Comparison of ENCODE assay signal across 17 mouse cellular contexts in the genomic region with DNA sequence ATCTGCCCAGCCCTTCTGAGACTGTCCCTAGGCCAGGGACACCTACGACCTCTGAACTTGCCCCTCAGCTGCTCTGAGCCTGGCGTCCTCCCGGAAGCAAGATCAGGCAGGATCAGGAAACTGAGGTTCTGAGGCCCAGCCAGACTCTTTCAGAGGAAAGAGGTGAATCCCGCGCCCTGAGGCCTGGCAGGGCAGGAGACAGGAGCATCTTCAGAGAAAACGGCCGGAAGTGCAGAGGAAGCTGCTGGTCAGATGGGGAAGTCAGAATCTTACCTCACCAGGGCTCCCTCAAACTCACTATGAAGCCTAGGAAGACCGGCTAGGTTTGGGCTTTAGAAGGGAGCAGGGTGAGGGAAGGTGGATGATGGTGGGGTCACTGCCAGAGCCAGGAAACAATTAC. TPM values are rescaled to one million over a fixed set of nuclear protein-coding genes. Genes with fewer than 3 reads are reported as not detected.
A peak's percentile ranks its signal among the peaks of the same experiment; 100 is the strongest.
DNase-seq lines count a peak whose midpoint lies in the region; ATAC-seq and TF ChIP-seq lines count a peak whose summit lies in the region.
"Had no signal": no experiment of that assay in that cellular context is flagged by ENCODE, and none has a peak within 500 bp of the region (broad histone marks: within the 10 kb centered on the region; RNA-seq: fewer than 3 reads in every experiment).

No protein-coding gene starts in this region.

- H3K9me3 ChIP-seq in heart, embryonic 13.5 days = no peaks in the 10 kb centered on the region
- H3K9me3 ChIP-seq in E14TG2a.4 (ENCODE audit: low read length) = no peaks in the 10 kb centered on the region
- H3K9me3 ChIP-seq: hindbrain, embryonic 15.5 days had no signal

- no peak for TF ChIP-seq POLR2A in bone marrow, adult 2 months (IDR thresholded peaks at IDR 0.05; ENCODE audit: borderline replicate concordance, control insufficient read depth, low read depth, low read length)

- DNase-seq in heart, adult 8-10 months (ENCODE audit: low spot score) = no peak
- DNase-seq in layer of hippocampus, adult 11-12 months (ENCODE audit: low spot score) = no peak
- DNase-seq in left cerebral cortex, adult 11 months (ENCODE audit: low spot score) = no peak
- DNase-seq: cerebellum, adult 8-10 months; forebrain, postnatal 0 days; heart, adult 18-20 months; heart, postnatal 14 days; kidney, postnatal 36 days; right cerebral cortex, postnatal 4 days; thymus, postnatal 14 days had no signal

- H3K4me2 ChIP-seq in heart, embryonic 13.5 days = no peak overlapping the region
- H3K4me2 ChIP-seq: hindbrain, embryonic 15.5 days had no signal

- H3K9ac ChIP-seq in heart, embryonic 13.5 days = peak overlapping the region; percentile 54; the same call in 1 of the 2 replicates
- H3K9ac ChIP-seq: forebrain, postnatal 0 days; hindbrain, embryonic 15.5 days; liver, embryonic 14.5 days had no signal

- 0 out of 2 replicates have a peak overlapping the region, but pooled peaks have one; percentile 37 for H3K27ac ChIP-seq in heart, embryonic 13.5 days (replicated peaks)
- peak overlapping the region; percentile 90 for H3K27ac ChIP-seq in bone marrow, adult 2 months (ENCODE audit: control insufficient read depth, insufficient read depth, low read depth, low read length, poor library complexity)
- H3K27ac ChIP-seq: hindbrain, embryonic 15.5 days; liver, embryonic 14.5 days had no signal

- H3K36me3 ChIP-seq in heart, embryonic 13.5 days = no peaks in the 10 kb centered on the region
- no peaks in the 10 kb centered on the region for H3K36me3 ChIP-seq in E14TG2a.4 (ENCODE audit: insufficient read depth, low read length)
- H3K36me3 ChIP-seq: hindbrain, embryonic 15.5 days had no signal

- WGBS in heart, embryonic 13.5 days = 55% methylated on average over 8 of the region's 8 CpGs
- 5% methylated on average over 8 of the region's 8 CpGs for WGBS in bone marrow, adult 2 months

- peaks cover 77% of the 10 kb centered on the region for H3K4me1 ChIP-seq in heart, embryonic 13.5 days
- H3K4me1 ChIP-seq in E14TG2a.4 (replicated peaks; ENCODE audit: low read depth, low read length) = peaks cover 96% of the 10 kb centered on the region
- peaks cover 9% of the 10 kb centered on the region for H3K4me1 ChIP-seq in bone marrow, adult 2 months (ENCODE audit: control insufficient read depth, insufficient read depth, low read length)

- TF ChIP-seq CTCF in E14TG2a.4 (conservative IDR thresholded peaks at IDR 0.05; ENCODE audit: low read length) = no peak
- TF ChIP-seq CTCF in bone marrow, adult 2 months (IDR thresholded peaks at IDR 0.05; ENCODE audit: control insufficient read depth, insufficient read depth, low read length) = no peak

- H3K27me3 ChIP-seq in heart, embryonic 13.5 days (replicated peaks) = no peaks in the 10 kb centered on the region
- no peaks in the 10 kb centered on the region for H3K27me3 ChIP-seq in E14TG2a.4 (ENCODE audit: insufficient read depth, low read length)
- H3K27me3 ChIP-seq: hindbrain, embryonic 15.5 days had no signal

- H3K4me3 ChIP-seq in heart, embryonic 13.5 days = no peak overlapping the region
- 0 out of 2 replicates have a peak overlapping the region, but pooled peaks have one; percentile 21 for H3K4me3 ChIP-seq in E14TG2a.4 (replicated peaks; ENCODE audit: low read length)
- peak overlapping the region; percentile 26 for H3K4me3 ChIP-seq in bone marrow, adult 2 months (replicated peaks; ENCODE audit: control insufficient read depth, low read depth, low read length)
- H3K4me3 ChIP-seq: hindbrain, embryonic 15.5 days had no signal

- ATAC-seq in heart, embryonic 13.5 days (ENCODE audit: extremely low read depth, insufficient number of reproducible peaks, low FRiP score, low TSS enrichment) = no peak
- ATAC-seq in megakaryocyte progenitor cell, adult 5-6 weeks (replicated peaks; ENCODE audit: poor library complexity) = peak; percentile 35; the same call in 1 of the 2 replicates
- ATAC-seq: forebrain, postnatal 0 days; intestine, embryonic 16.5 days had no signal

RNA-seq across cellular contexts. Expression of gene Gadd45b, which starts 13.0 kb away (rescaled TPM):
- 29.2 and 33.9 TPM in 2 replicates for polyA plus RNA-seq in heart, embryonic 13.5 days (2015; fragmentation: Nextera tagmentation; extraction: Ambion mirVana)
- 10 to 100 TPM in 2 of 4 experiments, 1 to 10 TPM in 2; 5.0 to 18.1 (median 12.0) TPM for total RNA-seq in heart, adult 8-10 months (2022)
- 6.3 and 17.9 TPM in 2 replicates for polyA plus RNA-seq in bone marrow, adult 2 months (2011; ENCODE audit: insufficient read depth, insufficient read length, low replicate concordance, missing spikeins)
- total RNA-seq in megakaryocyte progenitor cell, adult 5-6 weeks (2015) = 18.7 and 20.7 TPM in 2 replicates
- total RNA-seq in megakaryocyte progenitor cell, adult 5-6 weeks (2017) = 17.6 and 17.9 TPM in 2 replicates

RNA-seq across cellular contexts. Expression of gene Lmnb2, which starts 24.9 kb away (rescaled TPM):
- 24.8 and 26.7 TPM in 2 replicates for polyA plus RNA-seq in heart, embryonic 13.5 days (2015; fragmentation: Nextera tagmentation; extraction: Ambion mirVana)
- total RNA-seq in heart, adult 8-10 months (2022) = 1 to 10 TPM; 3.5 to 6.3 (median 4.8) TPM
- polyA plus RNA-seq in bone marrow, adult 2 months (2011; ENCODE audit: insufficient read depth, insufficient read length, low replicate concordance, missing spikeins) = 10.7 and 29.8 TPM in 2 replicates
- 11.7 and 13.9 TPM in 2 replicates for total RNA-seq in megakaryocyte progenitor cell, adult 5-6 weeks (2015)
- 49.3 and 56.9 TPM in 2 replicates for total RNA-seq in megakaryocyte progenitor cell, adult 5-6 weeks (2017)

RNA-seq across cellular contexts. Expression of gene Timm13, which starts 42.1 kb away (rescaled TPM):
- 285 and 314 TPM in 2 replicates for polyA plus RNA-seq in heart, embryonic 13.5 days (2015; fragmentation: Nextera tagmentation; extraction: Ambion mirVana)
- 100 to 1,000 TPM; 117 to 135 (median 123) TPM for total RNA-seq in heart, adult 8-10 months (2022)
- polyA plus RNA-seq in bone marrow, adult 2 months (2011; ENCODE audit: insufficient read depth, insufficient read length, low replicate concordance, missing spikeins) = 78.1 and 118 TPM in 2 replicates
- 132 and 150 TPM in 2 replicates for total RNA-seq in megakaryocyte progenitor cell, adult 5-6 weeks (2015)
- 55.3 and 100 TPM in 2 replicates for total RNA-seq in megakaryocyte progenitor cell, adult 5-6 weeks (2017)
